Mouse (Mus musculus): ENCODE results near the gene Ctla4.

DNA sequence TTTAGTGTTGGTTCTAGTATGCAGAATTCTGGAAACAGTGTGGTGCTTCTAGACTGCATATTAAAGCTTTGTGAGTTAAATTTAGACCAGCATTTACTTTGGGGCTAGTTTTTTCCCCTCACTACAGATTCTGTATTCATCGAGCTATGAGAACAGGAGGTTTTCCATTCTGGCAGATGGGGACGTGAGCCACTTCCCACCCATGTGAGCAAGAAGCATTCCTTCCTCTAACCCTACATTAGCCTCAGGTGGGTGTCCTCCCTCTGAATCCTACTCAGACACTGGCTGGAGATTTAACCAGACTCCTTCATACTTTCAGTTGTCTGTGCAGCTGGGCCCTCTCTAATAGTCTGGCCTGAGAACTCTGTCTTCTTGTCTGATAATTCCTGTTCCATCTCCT is 37.7 kb upstream of the Ctla4 start:
- TF ChIP-seq ZNF384 (IDR thresholded peaks at IDR 0.05; ENCODE audit: low read depth, low read length) (no peak), HCFC1 (IDR thresholded peaks at IDR 0.05; ENCODE audit: borderline replicate concordance, insufficient read depth, low read length) (no peak), ZC3H11A (IDR thresholded peaks at IDR 0.05; ENCODE audit: borderline replicate concordance, low read depth, low read length) (no peak)

All from ES-E14 (cell line).